Mouse (Mus musculus): ENCODE measurements around the gene Il34.

DNA sequence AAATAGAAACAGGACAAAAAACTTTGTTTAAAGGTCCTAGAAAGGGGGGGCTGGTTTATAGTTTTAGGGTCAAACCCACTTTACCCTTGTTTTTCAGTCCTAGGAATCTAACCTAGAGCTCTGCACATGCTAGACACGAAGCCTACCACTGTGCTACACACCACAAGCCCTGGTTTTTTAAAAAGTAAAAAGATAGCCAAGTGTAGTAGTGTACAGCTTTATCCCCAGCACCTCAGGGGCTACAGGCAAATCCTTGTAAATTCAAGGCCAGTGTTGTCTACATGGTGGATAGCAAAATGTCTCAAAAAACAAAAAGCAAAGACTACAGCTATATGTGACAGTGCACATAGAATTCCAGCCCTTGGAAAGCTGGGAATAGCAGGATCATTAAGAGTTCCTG lies 11.3 kb upstream of the Il34 start:
- TF ChIP-seq POLR2A (IDR thresholded peaks at IDR 0.05; ENCODE audit: extremely low read depth, insufficient read depth, low read length) (no peak), CTCF (IDR thresholded peaks at IDR 0.05; ENCODE audit: extremely low read depth, insufficient read depth, low read length) (no peak)

All from cortical plate, adult 2 months (tissue).